Mouse (Mus musculus): ENCODE measurements around the gene Med24.

DNA sequence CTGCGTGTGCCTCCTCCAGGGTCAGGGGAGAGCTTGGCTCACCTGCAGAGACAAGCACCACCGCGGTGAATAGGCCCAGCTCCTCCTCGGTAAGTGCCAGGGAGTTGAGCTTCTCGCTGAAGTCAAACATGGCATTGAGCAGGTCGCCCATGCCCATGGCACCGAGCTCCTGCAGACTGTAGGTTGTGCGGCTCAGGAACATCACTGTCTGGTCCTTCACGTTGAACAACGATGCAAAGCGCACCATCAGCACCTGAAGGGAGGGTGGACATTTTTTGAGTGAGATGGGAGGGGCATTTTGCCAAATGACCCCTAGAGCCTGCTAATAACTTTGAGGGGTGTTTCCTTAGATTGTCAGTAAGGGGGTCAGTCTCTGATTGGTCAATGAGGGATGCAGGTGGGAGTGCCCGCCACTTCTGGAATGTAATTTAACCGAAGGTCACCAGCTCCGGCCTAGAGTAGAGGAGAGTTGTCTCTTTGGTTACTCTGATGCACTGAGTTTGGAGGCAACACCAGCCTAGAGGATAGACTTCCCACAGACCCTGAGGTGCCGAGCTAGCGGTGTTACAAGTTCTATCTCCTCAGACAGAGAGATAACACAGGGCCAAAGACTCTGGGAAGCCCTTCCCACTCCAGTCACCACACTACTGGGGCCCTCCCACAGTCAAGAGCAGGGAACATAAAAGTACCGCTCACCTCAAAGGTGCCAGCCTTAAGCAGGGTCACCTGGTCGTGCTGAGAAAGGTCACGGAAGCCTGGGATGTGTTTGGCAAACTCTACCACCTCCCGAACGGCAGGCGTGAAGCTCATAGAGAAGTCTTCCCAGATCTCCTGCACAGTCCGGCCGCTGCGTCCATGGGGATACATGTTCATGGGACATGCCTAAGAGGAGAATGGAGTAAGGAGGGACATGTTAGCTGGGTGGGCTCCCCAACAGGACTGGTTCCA lies 40.0 kb upstream of the Med24 start:
- TF ChIP-seq CTCF (conservative IDR thresholded peaks at IDR 0.05; ENCODE audit: insufficient read depth, insufficient read length, low read depth, low read length): no peak
- TF ChIP-seq POLR2A (IDR thresholded peaks at IDR 0.05; ENCODE audit: low read depth, low read length): no peak
